Mouse (Mus musculus): Measurements from ENCODE around the gene Stpg4. TPM values are rescaled to one million over a fixed set of nuclear protein-coding genes. Genes with fewer than 3 reads are reported as not detected.

Stpg4 gene
- total and polyA plus RNA-seq, 2 experiments from 2014 or later = not detected

GRCm38 (mm10) chr17:87460669-87461498 lies 33.3 kb upstream of the Stpg4 start:
- TF ChIP-seq EP300 (IDR thresholded peaks at IDR 0.05; ENCODE audit: low read depth) (no peak), CTCF (IDR thresholded peaks at IDR 0.05; ENCODE audit: low read depth) (no peak)
- Histone ChIP-seq H3K36me3 (replicated peaks; ENCODE audit: control insufficient read depth, insufficient read depth, low read length) (no peaks in the 10 kb centered on the region), H3K4me3 (ENCODE audit: low read depth, low read length) (peak overlapping the region; percentile 6; the same call in 1 of the 2 replicates), H3K9me3 (replicated peaks; ENCODE audit: control insufficient read depth, low read length) (no peaks in the 10 kb centered on the region), H3K4me1 (ENCODE audit: control insufficient read depth, insufficient read depth) (peaks cover 18% of the 10 kb centered on the region), H3K4me2 (ENCODE audit: low read depth, low read length) (peak overlapping the region; percentile 47), H3K27me3 (ENCODE audit: control insufficient read depth, insufficient read depth, low read length) (no peaks in the 10 kb centered on the region), H3K27ac (ENCODE audit: low read depth) (peak overlapping the region; percentile 72), H3K9ac (replicated peaks; ENCODE audit: low read depth, low read length) (0 out of 2 replicates have a peak overlapping the region, but pooled peaks have one; percentile 28)
- no peak for ATAC-seq (ENCODE audit: insufficient read depth, low read depth)
- 50% methylated on average over 17 of the region's 17 CpGs for WGBS
- no peak for DNase-seq (ENCODE audit: low spot score)

GRCm38 (mm10) chr17:87459750-87460668 lies 32.5 kb upstream of the Stpg4 start:
- ATAC-seq (ENCODE audit: insufficient read depth, low read depth) = peak; percentile 18; the same call in 1 of the 2 replicates
- Histone ChIP-seq H3K4me1 (ENCODE audit: control insufficient read depth, insufficient read depth) (peaks cover 18% of the 10 kb centered on the region), H3K27ac (ENCODE audit: low read depth) (peak overlapping the region; percentile 72), H3K36me3 (replicated peaks; ENCODE audit: control insufficient read depth, insufficient read depth, low read length) (no peaks in the 10 kb centered on the region), H3K9me3 (replicated peaks; ENCODE audit: control insufficient read depth, low read length) (no peaks in the 10 kb centered on the region), H3K4me2 (ENCODE audit: low read depth, low read length) (peak overlapping the region; percentile 47), H3K4me3 (ENCODE audit: low read depth, low read length) (peak overlapping the region; percentile 6; the same call in 1 of the 2 replicates), H3K27me3 (ENCODE audit: control insufficient read depth, insufficient read depth, low read length) (no peaks in the 10 kb centered on the region), H3K9ac (replicated peaks; ENCODE audit: low read depth, low read length) (0 out of 2 replicates have a peak overlapping the region, but pooled peaks have one; percentile 28)
- TF ChIP-seq EP300 (IDR thresholded peaks at IDR 0.05; ENCODE audit: low read depth) (no peak), CTCF (IDR thresholded peaks at IDR 0.05; ENCODE audit: low read depth) (no peak)
- peak; percentile 53 for DNase-seq (ENCODE audit: low spot score)
- 10% methylated on average over 14 of the region's 14 CpGs for WGBS

- H3K9me3 ChIP-seq (replicated peaks; ENCODE audit: control insufficient read depth, low read length) = no peaks in the 10 kb centered on the region
- H3K4me2 ChIP-seq (ENCODE audit: low read depth, low read length) = peak overlapping the region; percentile 47
- TF ChIP-seq CTCF (IDR thresholded peaks at IDR 0.05; ENCODE audit: low read depth) (no peak), EP300 (IDR thresholded peaks at IDR 0.05; ENCODE audit: low read depth) (no peak)
- peak; percentile 74 for DNase-seq (ENCODE audit: low spot score)
- H3K27ac ChIP-seq (ENCODE audit: low read depth) = peak overlapping the region; percentile 72
- H3K27me3 ChIP-seq (ENCODE audit: control insufficient read depth, insufficient read depth, low read length) = no peaks in the 10 kb centered on the region
- no peaks in the 10 kb centered on the region for H3K36me3 ChIP-seq (replicated peaks; ENCODE audit: control insufficient read depth, insufficient read depth, low read length)
- H3K4me3 ChIP-seq (ENCODE audit: low read depth, low read length) = 0 out of 2 replicates have a peak overlapping the region, but pooled peaks have one; percentile 2
- no peak overlapping the region for H3K9ac ChIP-seq (replicated peaks; ENCODE audit: low read depth, low read length)
- 13% methylated on average over 13 of the region's 17 CpGs for WGBS
- H3K4me1 ChIP-seq (ENCODE audit: control insufficient read depth, insufficient read depth) = peaks cover 18% of the 10 kb centered on the region
- peak; percentile 84 for ATAC-seq (ENCODE audit: insufficient read depth, low read depth)
These were observed 31.6 kb upstream of the Stpg4 start for GRCm38 (mm10) chr17:87458911-87459749.

GRCm38 (mm10) chr17:87457961-87458360 lies 30.4 kb upstream of the Stpg4 start:
- Histone ChIP-seq H3K9me3 (replicated peaks; ENCODE audit: control insufficient read depth, low read length) (no peaks in the 10 kb centered on the region), H3K4me3 (ENCODE audit: low read depth, low read length) (no peak overlapping the region), H3K27ac (ENCODE audit: low read depth) (no peak overlapping the region), H3K4me2 (ENCODE audit: low read depth, low read length) (no peak overlapping the region), H3K4me1 (ENCODE audit: control insufficient read depth, insufficient read depth) (peaks cover 18% of the 10 kb centered on the region), H3K27me3 (ENCODE audit: control insufficient read depth, insufficient read depth, low read length) (no peaks in the 10 kb centered on the region), H3K36me3 (replicated peaks; ENCODE audit: control insufficient read depth, insufficient read depth, low read length) (no peaks in the 10 kb centered on the region), H3K9ac (replicated peaks; ENCODE audit: low read depth, low read length) (no peak overlapping the region)
- TF ChIP-seq EP300 (IDR thresholded peaks at IDR 0.05; ENCODE audit: low read depth) (no peak), CTCF (IDR thresholded peaks at IDR 0.05; ENCODE audit: low read depth) (no peak)
- WGBS = 65% methylated on average over 7 of the region's 7 CpGs
- ATAC-seq (ENCODE audit: insufficient read depth, low read depth) (no peak), DNase-seq (ENCODE audit: low spot score) (no peak)
